Mouse (Mus musculus) testis, adult 2 months (tissue): ENCODE measurements around the gene Bcl2l10.

Experiments
- CTCF ChIP-seq: fragments of 200-500 bp; IDR thresholded peaks from 2 replicates; pipeline ENCODE4 v1.5.1; 2012; ENCODE audit warnings: low read depth, mild to moderate bottlenecking, inconsistent platforms, low read length, moderate library complexity; ENCODE audit not compliant: control insufficient read depth, insufficient read depth, insufficient replicate concordance
- POLR2A ChIP-seq: fragments of 200-500 bp; IDR thresholded peaks from 2 replicates; pipeline ENCODE4 v1.6.1; 2012; ENCODE audit warnings: low read depth, mild to moderate bottlenecking, inconsistent platforms, low read length, moderate library complexity; ENCODE audit not compliant: control insufficient read depth

DNA sequence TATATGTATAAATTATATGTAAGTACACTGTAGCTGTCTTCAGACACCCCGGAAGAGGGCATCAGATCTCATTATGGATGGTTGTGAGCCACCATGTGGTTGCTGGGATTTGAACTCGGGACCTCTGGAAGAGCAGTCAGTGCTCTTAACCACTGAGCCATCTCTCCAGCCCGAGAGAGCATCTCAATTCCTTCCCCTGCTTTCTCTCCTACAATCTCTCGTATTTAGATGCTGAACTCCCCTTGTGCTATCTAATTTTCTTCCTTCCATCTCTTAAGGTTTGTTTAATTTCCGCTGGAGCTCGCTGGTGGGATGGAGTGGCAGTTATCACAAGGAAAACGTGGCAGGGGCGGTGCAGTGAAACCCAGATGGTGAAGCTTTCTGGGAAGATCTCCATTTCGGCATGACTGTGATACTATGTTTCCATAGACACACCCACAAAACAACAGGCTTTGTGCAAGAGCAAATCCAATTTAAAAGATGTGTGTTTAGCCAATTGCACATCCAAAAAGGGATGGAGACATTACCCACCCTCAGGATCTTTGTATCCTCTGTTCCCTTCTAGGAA, 9.6 kb downstream of the Bcl2l10 start:
- TF ChIP-seq CTCF: no peak
- TF ChIP-seq POLR2A: no peak
